Mouse (Mus musculus): ENCODE results near the gene Cenpx. TPM values are rescaled to one million over a fixed set of nuclear protein-coding genes. Genes with fewer than 3 reads are reported as not detected.

Cenpx gene
- total and polyA plus RNA-seq, 2 experiments from 2014 or later = 68.7 to 102 TPM

DNA sequence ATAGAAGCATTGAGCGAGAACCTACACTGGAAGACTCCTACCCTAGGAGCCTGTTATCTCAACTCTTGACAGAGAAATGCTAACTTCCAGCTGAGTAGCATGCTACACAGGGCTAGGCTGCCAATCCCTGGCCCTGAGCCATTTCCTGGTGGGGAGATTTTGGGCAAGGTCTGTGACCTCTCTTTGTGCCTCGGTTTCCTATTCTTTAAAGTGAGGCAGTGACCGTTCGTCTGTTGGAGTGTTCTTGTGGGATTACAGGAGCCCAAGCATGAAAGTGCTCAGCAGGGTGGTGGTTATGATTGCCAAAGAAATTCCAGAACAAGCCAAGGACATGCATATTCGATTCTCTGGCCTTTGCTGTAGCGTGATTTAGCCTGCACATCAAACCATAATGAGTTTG lies 50.8 kb downstream of the Cenpx start:
- 51% methylated on average over 6 of the region's 6 CpGs for WGBS
- H3K4me1 ChIP-seq (ENCODE audit: control insufficient read depth, insufficient read depth) = peaks cover 12% of the 10 kb centered on the region
- H3K27ac ChIP-seq (ENCODE audit: low read depth) = no peak overlapping the region

DNA sequence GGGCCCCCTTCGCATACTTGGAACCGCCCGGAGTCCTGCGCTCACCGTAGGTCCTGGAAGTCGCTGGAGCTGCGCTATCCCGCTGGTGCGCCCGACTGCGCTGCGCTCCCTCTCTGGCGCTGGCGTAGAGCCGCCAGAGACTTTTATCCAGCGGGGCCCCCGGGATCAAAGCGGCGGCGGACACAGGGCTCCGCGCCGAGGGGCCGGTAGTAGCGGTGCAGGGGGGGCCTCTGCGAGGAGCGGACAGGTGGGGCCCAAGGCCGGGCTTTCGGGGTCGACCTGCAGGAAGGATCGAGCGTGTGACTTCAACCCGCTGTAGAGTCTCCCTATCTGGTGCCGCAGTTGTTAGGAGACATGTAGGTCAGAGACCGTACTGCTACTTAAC lies 52.5 kb downstream of the Cenpx start, which contains the start of gene Notum:
Gene Notum, minus strand, starts transcription at position 100 of the 385 bp plus-strand sequence.
- ATAC-seq (ENCODE audit: insufficient read depth, low read depth) (no peak), DNase-seq (ENCODE audit: low spot score) (no peak)
- H3K27ac ChIP-seq (ENCODE audit: low read depth) = no peak within 1 kb of the TSS
- peaks cover 80% of the 10 kb centered on the region for H3K27me3 ChIP-seq (ENCODE audit: control insufficient read depth, insufficient read depth, low read length)
- H3K4me1 ChIP-seq (ENCODE audit: control insufficient read depth, insufficient read depth) = peaks cover 12% of the 10 kb centered on the region
- H3K4me2 ChIP-seq (ENCODE audit: low read depth, low read length) = peak within 1 kb of the TSS; percentile 70
- no peaks in the 10 kb centered on the region for H3K9me3 ChIP-seq (replicated peaks; ENCODE audit: control insufficient read depth, low read length)
- peak within 1 kb of the TSS; percentile 27; the same call in 1 of the 2 replicates for H3K9ac ChIP-seq (replicated peaks; ENCODE audit: low read depth, low read length)
- no peak for TF ChIP-seq CTCF (IDR thresholded peaks at IDR 0.05; ENCODE audit: low read depth)
- TF ChIP-seq EP300 (IDR thresholded peaks at IDR 0.05; ENCODE audit: low read depth) = no peak
- WGBS = under 1% methylated on average over 34 of the region's 35 CpGs
- no peaks in the 10 kb centered on the region for H3K36me3 ChIP-seq (replicated peaks; ENCODE audit: control insufficient read depth, insufficient read depth, low read length)
- H3K4me3 ChIP-seq (ENCODE audit: low read depth, low read length) = peak within 1 kb of the TSS; percentile 47

More for the DNA sequence above, 50.8 kb downstream of the Cenpx start:
- ATAC-seq (ENCODE audit: insufficient read depth, low read depth) (no peak), DNase-seq (ENCODE audit: low spot score) (no peak)
- Histone ChIP-seq H3K9ac (replicated peaks; ENCODE audit: low read depth, low read length) (no peak overlapping the region), H3K4me2 (ENCODE audit: low read depth, low read length) (no peak overlapping the region), H3K9me3 (replicated peaks; ENCODE audit: control insufficient read depth, low read length) (no peaks in the 10 kb centered on the region), H3K4me3 (ENCODE audit: low read depth, low read length) (no peak overlapping the region), H3K27me3 (ENCODE audit: control insufficient read depth, insufficient read depth, low read length) (peaks cover 70% of the 10 kb centered on the region), H3K36me3 (replicated peaks; ENCODE audit: control insufficient read depth, insufficient read depth, low read length) (no peaks in the 10 kb centered on the region)
- TF ChIP-seq EP300 (IDR thresholded peaks at IDR 0.05; ENCODE audit: low read depth) (no peak), CTCF (IDR thresholded peaks at IDR 0.05; ENCODE audit: low read depth) (no peak)

Other genes with a start within 250 kb of the Cenpx start
- 35.4 and 48.3 TPM in 2 replicates for gene Arl16, start 246.1 kb downstream of the Cenpx start, total RNA-seq (2014; rRNA removed; ENCODE audit: low replicate concordance)
- gene Arl16, start 246.1 kb downstream of the Cenpx start, polyA plus RNA-seq (2015; fragmentation: Nextera tagmentation; extraction: Ambion mirVana) = 25.1 and 28.2 TPM in 2 replicates
- 119 and 161 TPM in 2 replicates for gene Mrpl12, start 229.1 kb downstream of the Cenpx start, total RNA-seq (2014; rRNA removed; ENCODE audit: low replicate concordance)
- 308 and 315 TPM in 2 replicates for gene Mrpl12, start 229.1 kb downstream of the Cenpx start, polyA plus RNA-seq (2015; fragmentation: Nextera tagmentation; extraction: Ambion mirVana)
- gene Slc25a10, start 221.9 kb downstream of the Cenpx start, total RNA-seq (2014; rRNA removed; ENCODE audit: low replicate concordance) = 66.8 and 74.3 TPM in 2 replicates
- gene Slc25a10, start 221.9 kb downstream of the Cenpx start, polyA plus RNA-seq (2015; fragmentation: Nextera tagmentation; extraction: Ambion mirVana) = 30.3 and 33.8 TPM in 2 replicates
- 0.23 and 1.9 TPM in 2 replicates for gene Gcgr, start 183.0 kb downstream of the Cenpx start, total RNA-seq (2014; rRNA removed; ENCODE audit: low replicate concordance)
- gene Gcgr, start 183.0 kb downstream of the Cenpx start, polyA plus RNA-seq (2015; fragmentation: Nextera tagmentation; extraction: Ambion mirVana) = 0.81 and 1.3 TPM in 2 replicates
- 66.9 and 93.5 TPM in 2 replicates for gene Mcrip1, start 164.0 kb downstream of the Cenpx start, total RNA-seq (2014; rRNA removed; ENCODE audit: low replicate concordance)
- gene Mcrip1, start 164.0 kb downstream of the Cenpx start, polyA plus RNA-seq (2015; fragmentation: Nextera tagmentation; extraction: Ambion mirVana) = 136 and 138 TPM in 2 replicates
- not detected in 2 replicates for gene Ppp1r27, start 162.6 kb downstream of the Cenpx start, total RNA-seq (2014; rRNA removed; ENCODE audit: low replicate concordance)
- 0.20 TPM in 1 of 2 replicates, not detected in the other for gene Ppp1r27, start 162.6 kb downstream of the Cenpx start, polyA plus RNA-seq (2015; fragmentation: Nextera tagmentation; extraction: Ambion mirVana)
- 232 and 241 TPM in 2 replicates for gene P4hb, start 140.5 kb downstream of the Cenpx start, total RNA-seq (2014; rRNA removed; ENCODE audit: low replicate concordance)
- gene P4hb, start 140.5 kb downstream of the Cenpx start, polyA plus RNA-seq (2015; fragmentation: Nextera tagmentation; extraction: Ambion mirVana) = 261 and 268 TPM in 2 replicates
- gene Arhgdia, start 132.1 kb downstream of the Cenpx start, total RNA-seq (2014; rRNA removed; ENCODE audit: low replicate concordance) = 204 and 231 TPM in 2 replicates
- 239 and 245 TPM in 2 replicates for gene Arhgdia, start 132.1 kb downstream of the Cenpx start, polyA plus RNA-seq (2015; fragmentation: Nextera tagmentation; extraction: Ambion mirVana)
- gene Alyref, start 115.4 kb downstream of the Cenpx start, total RNA-seq (2014; rRNA removed; ENCODE audit: low replicate concordance) = 104 and 132 TPM in 2 replicates
- gene Alyref, start 115.4 kb downstream of the Cenpx start, polyA plus RNA-seq (2015; fragmentation: Nextera tagmentation; extraction: Ambion mirVana) = 147 and 155 TPM in 2 replicates
- 41.1 and 43.4 TPM in 2 replicates for gene Anapc11, start 115.3 kb downstream of the Cenpx start, total RNA-seq (2014; rRNA removed; ENCODE audit: low replicate concordance)
- gene Anapc11, start 115.3 kb downstream of the Cenpx start, polyA plus RNA-seq (2015; fragmentation: Nextera tagmentation; extraction: Ambion mirVana) = 163 and 185 TPM in 2 replicates
- gene Npb, start 105.3 kb downstream of the Cenpx start, total RNA-seq (2014; rRNA removed; ENCODE audit: low replicate concordance) = 25.1 TPM in 1 of 2 replicates, not detected in the other
- 9.9 and 11.8 TPM in 2 replicates for gene Npb, start 105.3 kb downstream of the Cenpx start, polyA plus RNA-seq (2015; fragmentation: Nextera tagmentation; extraction: Ambion mirVana)
- 57.5 and 76.7 TPM in 2 replicates for gene Pcyt2, start 95.8 kb downstream of the Cenpx start, total RNA-seq (2014; rRNA removed; ENCODE audit: low replicate concordance)
- gene Pcyt2, start 95.8 kb downstream of the Cenpx start, polyA plus RNA-seq (2015; fragmentation: Nextera tagmentation; extraction: Ambion mirVana) = 67.5 and 69.6 TPM in 2 replicates
- 12.4 and 63.2 TPM in 2 replicates for gene Sirt7, start 88.5 kb downstream of the Cenpx start, total RNA-seq (2014; rRNA removed; ENCODE audit: low replicate concordance)
- 14.1 and 15.2 TPM in 2 replicates for gene Sirt7, start 88.5 kb downstream of the Cenpx start, polyA plus RNA-seq (2015; fragmentation: Nextera tagmentation; extraction: Ambion mirVana)
- 34.1 and 37.7 TPM in 2 replicates for gene Mafg, start 80.1 kb downstream of the Cenpx start, total RNA-seq (2014; rRNA removed; ENCODE audit: low replicate concordance)
- 13.6 and 14.1 TPM in 2 replicates for gene Mafg, start 80.1 kb downstream of the Cenpx start, polyA plus RNA-seq (2015; fragmentation: Nextera tagmentation; extraction: Ambion mirVana)
- gene Pycr1, start 70.0 kb downstream of the Cenpx start, total RNA-seq (2014; rRNA removed; ENCODE audit: low replicate concordance) = 2.1 and 5.8 TPM in 2 replicates
- gene Pycr1, start 70.0 kb downstream of the Cenpx start, polyA plus RNA-seq (2015; fragmentation: Nextera tagmentation; extraction: Ambion mirVana) = 6.3 and 6.5 TPM in 2 replicates
- gene Myadml2, start 65.6 kb downstream of the Cenpx start, total RNA-seq (2014; rRNA removed; ENCODE audit: low replicate concordance) = 27.8 and 29.3 TPM in 2 replicates
- 32.7 and 33.5 TPM in 2 replicates for gene Myadml2, start 65.6 kb downstream of the Cenpx start, polyA plus RNA-seq (2015; fragmentation: Nextera tagmentation; extraction: Ambion mirVana)
- 0.27 TPM in 1 of 2 replicates, not detected in the other for gene Notum, start 52.6 kb downstream of the Cenpx start, total RNA-seq (2014; rRNA removed; ENCODE audit: low replicate concordance)
- gene Notum, start 52.6 kb downstream of the Cenpx start, polyA plus RNA-seq (2015; fragmentation: Nextera tagmentation; extraction: Ambion mirVana) = 0.08 and 0.16 TPM in 2 replicates
- 88.8 and 146 TPM in 2 replicates for gene Aspscr1, start 40.8 kb downstream of the Cenpx start, total RNA-seq (2014; rRNA removed; ENCODE audit: low replicate concordance)
- gene Aspscr1, start 40.8 kb downstream of the Cenpx start, polyA plus RNA-seq (2015; fragmentation: Nextera tagmentation; extraction: Ambion mirVana) = 86.3 and 87.9 TPM in 2 replicates
- gene Lrrc45, start 187 bp upstream of the Cenpx start, total RNA-seq (2014; rRNA removed; ENCODE audit: low replicate concordance) = 11.9 and 28.3 TPM in 2 replicates
- gene Lrrc45, start 187 bp upstream of the Cenpx start, polyA plus RNA-seq (2015; fragmentation: Nextera tagmentation; extraction: Ambion mirVana) = 12.4 and 14.2 TPM in 2 replicates
- gene Rac3, start 7.7 kb upstream of the Cenpx start, total RNA-seq (2014; rRNA removed; ENCODE audit: low replicate concordance) = 9.2 and 12.6 TPM in 2 replicates
- gene Rac3, start 7.7 kb upstream of the Cenpx start, polyA plus RNA-seq (2015; fragmentation: Nextera tagmentation; extraction: Ambion mirVana) = 1.4 and 1.8 TPM in 2 replicates
- gene Dcxr, start 13.5 kb upstream of the Cenpx start, total RNA-seq (2014; rRNA removed; ENCODE audit: low replicate concordance) = 5.0 and 10.5 TPM in 2 replicates
- 8.6 and 8.7 TPM in 2 replicates for gene Dcxr, start 13.5 kb upstream of the Cenpx start, polyA plus RNA-seq (2015; fragmentation: Nextera tagmentation; extraction: Ambion mirVana)
- gene Cbr2, start 18.4 kb upstream of the Cenpx start, total RNA-seq (2014; rRNA removed; ENCODE audit: low replicate concordance) = 12.2 and 19.1 TPM in 2 replicates
- gene Cbr2, start 18.4 kb upstream of the Cenpx start, polyA plus RNA-seq (2015; fragmentation: Nextera tagmentation; extraction: Ambion mirVana) = 2.4 and 43.5 TPM in 2 replicates
- gene Hmga1b, start 49.1 kb upstream of the Cenpx start, total RNA-seq (2014; rRNA removed; ENCODE audit: low replicate concordance) = 0.23 and 0.76 TPM in 2 replicates
- gene Hmga1b, start 49.1 kb upstream of the Cenpx start, polyA plus RNA-seq (2015; fragmentation: Nextera tagmentation; extraction: Ambion mirVana) = 1.2 and 1.3 TPM in 2 replicates
- 14.5 and 26.4 TPM in 2 replicates for gene Rfng, start 70.5 kb upstream of the Cenpx start, total RNA-seq (2014; rRNA removed; ENCODE audit: low replicate concordance)
- gene Rfng, start 70.5 kb upstream of the Cenpx start, polyA plus RNA-seq (2015; fragmentation: Nextera tagmentation; extraction: Ambion mirVana) = 15.3 and 17.0 TPM in 2 replicates
- 120 and 125 TPM in 2 replicates for gene Gps1, start 70.5 kb upstream of the Cenpx start, total RNA-seq (2014; rRNA removed; ENCODE audit: low replicate concordance)
- gene Gps1, start 70.5 kb upstream of the Cenpx start, polyA plus RNA-seq (2015; fragmentation: Nextera tagmentation; extraction: Ambion mirVana) = 94.2 and 94.4 TPM in 2 replicates
- gene Dus1l, start 82.7 kb upstream of the Cenpx start, total RNA-seq (2014; rRNA removed; ENCODE audit: low replicate concordance) = 42.2 and 47.1 TPM in 2 replicates
- gene Dus1l, start 82.7 kb upstream of the Cenpx start, polyA plus RNA-seq (2015; fragmentation: Nextera tagmentation; extraction: Ambion mirVana) = 35.6 and 40.2 TPM in 2 replicates
- gene Fasn, start 110.8 kb upstream of the Cenpx start, total RNA-seq (2014; rRNA removed; ENCODE audit: low replicate concordance) = 79.2 and 90.4 TPM in 2 replicates
- 10.8 and 14.1 TPM in 2 replicates for gene Fasn, start 110.8 kb upstream of the Cenpx start, polyA plus RNA-seq (2015; fragmentation: Nextera tagmentation; extraction: Ambion mirVana)
- 0.43 and 1.5 TPM in 2 replicates for gene Ccdc57, start 219.1 kb upstream of the Cenpx start, total RNA-seq (2014; rRNA removed; ENCODE audit: low replicate concordance)
- gene Ccdc57, start 219.1 kb upstream of the Cenpx start, polyA plus RNA-seq (2015; fragmentation: Nextera tagmentation; extraction: Ambion mirVana) = 1.3 and 1.6 TPM in 2 replicates
- 153 and 260 TPM in 2 replicates for gene Slc16a3, start 234.7 kb upstream of the Cenpx start, total RNA-seq (2014; rRNA removed; ENCODE audit: low replicate concordance)
- 15.6 and 17.0 TPM in 2 replicates for gene Slc16a3, start 234.7 kb upstream of the Cenpx start, polyA plus RNA-seq (2015; fragmentation: Nextera tagmentation; extraction: Ambion mirVana)

Data from heart, postnatal 0 days (tissue).